Mouse (Mus musculus) liver, embryonic 13.5 days (tissue): ENCODE measurements around the gene Rpl7l1. TPM values are rescaled to one million over a fixed set of nuclear protein-coding genes. Genes with fewer than 3 reads are reported as not detected.
"Not testable (repeated sequence)": the region's sequence is repeated elsewhere in the genome, so short reads cannot be mapped to it uniquely, and the experiment has no call there.

Experiments used
- ATAC-seq: fragments of 200-750 bp; cut with Nextera tagmentation; 2 replicates; pipeline ENCODE4 v1.8.0; 2017; ENCODE audit warnings: low read depth, mild to moderate bottlenecking, moderate number of reproducible peaks, moderate library complexity
- DNase-seq: peaks from one replicate; pipeline ENCODE4 v3.0.0; 2022
- H3K27ac ChIP-seq: fragments of 300-500 bp; sonication (generic); 2 replicates; pipeline ENCODE4 v1.5.1; 2015; ENCODE audit warnings: moderate library complexity, mild to moderate bottlenecking, inconsistent platforms
- H3K27me3 ChIP-seq: fragments of 300-500 bp; sonication (generic); 2 replicates; pipeline ENCODE4 v1.6.1; 2015; ENCODE audit warnings: mild to moderate bottlenecking, inconsistent platforms
- H3K36me3 ChIP-seq: fragments of 300-500 bp; sonication (generic); 2 replicates; pipeline ENCODE4 v1.6.1; 2015; ENCODE audit warnings: mild to moderate bottlenecking, inconsistent platforms
- H3K4me1 ChIP-seq: fragments of 300-500 bp; sonication (generic); replicated peaks from 2 replicates; pipeline ENCODE4 v1.6.1; 2015; ENCODE audit warnings: inconsistent platforms
- H3K4me2 ChIP-seq: fragments of 300-500 bp; sonication (generic); 2 replicates; pipeline ENCODE4 v1.6.1; 2015; ENCODE audit warnings: inconsistent platforms, mild to moderate bottlenecking, moderate library complexity
- H3K4me3 ChIP-seq: fragments of 300-500 bp; sonication (generic); replicated peaks from 2 replicates; pipeline ENCODE4 v1.5.1; 2015; ENCODE audit warnings: mild to moderate bottlenecking, inconsistent platforms
- H3K9ac ChIP-seq: fragments of 300-500 bp; sonication (generic); 2 replicates; pipeline ENCODE4 v1.6.1; 2015; ENCODE audit warnings: mild to moderate bottlenecking, inconsistent platforms
- H3K9me3 ChIP-seq: fragments of 300-500 bp; sonication (generic); replicated peaks from 2 replicates; pipeline ENCODE4 v1.6.1; 2016; ENCODE audit warnings: inconsistent platforms
- WGBS: fragments of 180-500 bp; shearing (Covaris S2); methylation state at CpG from one replicate; pipeline ENCODE4 v1.1.7; 2015; ENCODE audit not compliant: insufficient replicate concordance; 5-methylcytosine and 5-hydroxymethylcytosine counted together
- polyA plus RNA-seq: library from polyadenylated mRNA; unstranded; fragments of >200 nt; fragmentation: Nextera tagmentation; extraction: Ambion mirVana; gene quantifications from 2 replicates; pipeline ENCODE4 v1.2.1, GENCODE M21; 2015

The Rpl7l1 gene
- polyA plus RNA-seq, 1 experiment from 2014 or later, result 108 TPM

DNA sequence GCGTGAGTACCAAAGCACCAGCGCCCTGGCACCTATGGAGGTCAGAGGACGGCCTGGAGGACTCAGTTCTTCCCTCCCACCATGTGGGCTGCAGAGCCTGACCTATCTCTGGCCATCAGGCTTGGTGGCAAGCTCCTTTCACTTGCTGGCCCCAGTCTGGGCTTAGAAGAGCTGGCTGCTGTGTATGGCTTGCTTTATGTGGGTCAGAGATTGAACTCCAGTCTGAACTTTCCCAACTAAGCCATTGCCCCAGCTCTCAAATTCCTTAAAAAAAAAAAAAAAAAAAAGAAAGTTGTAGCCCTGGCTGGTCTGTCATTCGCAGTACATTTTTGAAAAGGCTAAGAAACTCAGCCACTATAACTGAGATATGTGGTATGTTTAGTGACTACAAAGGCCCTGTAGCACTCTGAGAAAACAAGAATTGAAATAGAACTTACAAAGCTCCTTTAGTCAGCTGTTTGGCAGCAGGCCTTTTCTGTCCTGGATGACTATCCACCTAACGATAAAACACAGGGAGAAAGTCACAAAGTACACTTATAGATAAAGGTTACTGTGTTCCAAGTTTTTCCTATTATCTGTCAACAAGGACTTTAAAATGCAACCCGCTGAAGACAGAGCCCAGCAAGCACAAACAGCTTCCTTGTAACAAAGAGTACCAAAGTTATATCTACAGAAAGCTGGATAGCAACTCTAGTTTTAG lies 26.8 kb upstream of the Rpl7l1 start:
- WGBS, result 83% methylated on average over 6 of the region's 6 CpGs
- Histone ChIP-seq H3K4me1 (no peaks in the 10 kb centered on the region; the same call in 1 of the 2 replicates), H3K9ac (no peak overlapping the region), H3K4me3 (no peak overlapping the region), H3K36me3 (peaks cover 90% of the 10 kb centered on the region), H3K27ac (no peak overlapping the region), H3K4me2 (no peak overlapping the region), H3K27me3 (no peaks in the 10 kb centered on the region), H3K9me3 (no peaks in the 10 kb centered on the region)
- ATAC-seq (no peak), DNase-seq (no peak)

DNA sequence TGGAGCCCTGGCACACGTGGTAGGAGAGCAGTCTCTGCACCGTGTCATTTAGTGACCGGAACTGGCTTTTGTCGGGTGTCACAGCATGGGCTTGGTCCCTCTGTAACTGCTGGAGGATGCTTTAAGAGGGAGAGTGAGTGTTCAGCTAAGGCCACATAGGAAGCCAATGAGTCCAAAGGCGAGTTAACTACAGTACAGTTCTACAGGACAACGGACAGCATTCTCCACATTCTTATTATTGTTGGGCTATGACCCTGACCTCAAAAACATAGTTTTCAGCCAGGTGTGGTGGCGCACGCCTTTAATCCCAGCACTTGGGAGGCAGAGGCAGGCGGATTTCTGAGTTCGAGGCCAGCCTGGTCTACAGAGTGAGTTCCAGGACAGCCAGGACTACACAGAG lies 25.9 kb upstream of the Rpl7l1 start:
- ATAC-seq, result no peak
- H3K36me3 ChIP-seq, result peaks cover 87% of the 10 kb centered on the region
- H3K27ac ChIP-seq, result no peak overlapping the region
- no peak overlapping the region for H3K9ac ChIP-seq
- no peak overlapping the region for H3K4me3 ChIP-seq
- H3K9me3 ChIP-seq, result no peaks in the 10 kb centered on the region
- H3K27me3 ChIP-seq, result no peaks in the 10 kb centered on the region
- 91% methylated on average over 10 of the region's 10 CpGs for WGBS
- no peak overlapping the region for H3K4me2 ChIP-seq
- no peaks in the 10 kb centered on the region for H3K4me1 ChIP-seq
- DNase-seq, result no peak

DNA sequence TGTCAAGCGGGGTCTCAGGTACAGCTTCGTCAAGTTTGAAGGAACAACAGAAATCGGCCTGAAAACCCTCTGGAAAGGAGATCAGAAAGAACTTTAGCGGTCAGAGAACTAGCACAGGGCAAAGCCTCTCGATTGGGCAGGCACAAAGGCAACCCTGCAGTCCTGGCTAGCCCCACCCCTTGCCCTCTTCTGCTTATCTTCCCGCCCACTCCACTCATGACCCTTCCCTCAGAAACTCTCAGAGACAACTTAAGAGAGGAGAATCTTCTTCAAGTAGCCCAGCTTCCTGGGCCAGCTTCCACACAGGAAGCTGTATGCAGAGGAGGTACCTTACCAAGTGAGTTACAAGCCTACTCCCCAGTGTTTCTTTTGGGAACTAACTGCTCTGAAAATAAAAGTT lies 19.3 kb upstream of the Rpl7l1 start:
- Histone ChIP-seq H3K36me3 (peaks cover 70% of the 10 kb centered on the region), H3K9ac (no peak overlapping the region), H3K27me3 (no peaks in the 10 kb centered on the region), H3K4me1 (peaks cover 17% of the 10 kb centered on the region), H3K9me3 (no peaks in the 10 kb centered on the region), H3K27ac (no peak overlapping the region), H3K4me3 (no peak overlapping the region), H3K4me2 (no peak overlapping the region)
- DNase-seq (no peak), ATAC-seq (no peak)
- 71% methylated on average over 6 of the region's 6 CpGs for WGBS

DNA sequence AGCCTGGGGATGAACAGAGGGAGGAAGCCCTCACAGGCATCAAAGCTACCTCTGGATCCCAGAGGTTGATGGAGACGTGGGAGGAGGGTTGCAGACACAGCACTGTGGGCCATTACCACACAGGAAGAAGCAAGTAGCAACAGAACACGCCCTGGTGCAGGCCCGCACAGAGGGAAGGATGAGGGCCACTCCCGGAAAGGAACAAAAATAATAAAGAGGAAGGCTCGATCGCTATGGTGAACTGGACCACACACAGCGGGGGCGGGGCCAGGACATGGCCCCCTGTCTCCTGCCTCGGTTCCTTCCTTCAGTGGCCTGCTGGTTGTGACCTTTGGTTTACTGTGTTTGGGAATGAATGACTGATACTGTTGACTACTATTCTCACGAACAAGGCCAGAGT lies 17.2 kb upstream of the Rpl7l1 start:
- WGBS, result 65% methylated on average over 10 of the region's 10 CpGs
- H3K27me3 ChIP-seq, result no peaks in the 10 kb centered on the region
- ATAC-seq, result no peak
- H3K4me3 ChIP-seq, result no peak overlapping the region
- no peak overlapping the region for H3K9ac ChIP-seq
- no peak for DNase-seq
- H3K27ac ChIP-seq, result no peak overlapping the region
- peaks cover 17% of the 10 kb centered on the region for H3K4me1 ChIP-seq
- no peak overlapping the region for H3K4me2 ChIP-seq
- H3K9me3 ChIP-seq, result no peaks in the 10 kb centered on the region
- H3K36me3 ChIP-seq, result peaks cover 49% of the 10 kb centered on the region

DNA sequence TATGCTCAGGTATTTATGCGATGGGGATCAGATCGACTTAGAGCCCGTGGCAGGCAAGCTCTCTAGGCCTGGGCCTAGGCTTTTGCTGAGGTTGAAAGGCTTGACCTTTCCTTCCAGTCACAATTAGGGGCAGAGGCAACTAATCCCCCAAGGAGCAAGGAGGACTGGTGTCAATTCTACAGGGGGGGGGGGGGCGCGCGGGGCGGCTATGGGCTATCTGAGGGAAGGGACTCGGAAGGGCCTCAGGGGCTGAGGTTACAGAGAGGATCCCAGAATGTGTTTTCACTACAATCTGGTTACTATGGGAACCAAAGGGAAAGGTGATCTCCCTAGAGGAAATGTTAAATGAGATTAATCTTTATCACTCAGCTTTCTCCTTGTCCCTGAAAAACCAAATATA lies 14.9 kb upstream of the Rpl7l1 start:
- H3K9me3 ChIP-seq, result no peaks in the 10 kb centered on the region
- ATAC-seq, result no peak
- 81% methylated on average over 8 of the region's 8 CpGs for WGBS
- no peak for DNase-seq
- H3K27ac ChIP-seq, result no peak overlapping the region
- no peak overlapping the region for H3K4me3 ChIP-seq
- no peak overlapping the region for H3K9ac ChIP-seq
- no peaks in the 10 kb centered on the region for H3K27me3 ChIP-seq
- peaks cover 34% of the 10 kb centered on the region for H3K36me3 ChIP-seq
- H3K4me1 ChIP-seq, result peaks cover 30% of the 10 kb centered on the region
- no peak overlapping the region for H3K4me2 ChIP-seq

DNA sequence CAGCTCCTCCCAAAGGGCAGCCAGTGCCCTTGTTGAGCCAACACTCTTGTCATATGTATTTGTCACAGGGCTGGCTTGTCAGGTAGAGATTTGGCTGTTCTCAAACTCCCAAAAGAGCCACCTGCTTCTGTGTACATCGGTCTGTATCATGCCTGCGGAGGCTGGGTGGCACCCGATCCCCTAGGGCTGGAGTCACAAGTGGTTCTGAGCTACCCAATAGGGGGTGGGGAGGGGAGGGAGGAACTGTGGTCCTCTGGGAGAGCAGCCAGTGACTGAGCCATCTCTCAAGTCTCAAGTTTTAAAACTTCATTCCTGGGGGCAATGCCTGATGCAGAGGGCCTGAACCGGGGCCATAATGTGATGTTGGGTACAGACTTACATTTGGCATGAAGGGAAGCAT lies 14.3 kb upstream of the Rpl7l1 start:
- Histone ChIP-seq H3K36me3 (peaks cover 28% of the 10 kb centered on the region), H3K27ac (no peak overlapping the region), H3K9me3 (no peaks in the 10 kb centered on the region), H3K4me1 (peaks cover 24% of the 10 kb centered on the region), H3K4me2 (no peak overlapping the region), H3K4me3 (no peak overlapping the region), H3K27me3 (no peaks in the 10 kb centered on the region), H3K9ac (no peak overlapping the region)
- no peak for DNase-seq
- no peak for ATAC-seq
- 82% methylated on average over 4 of the region's 4 CpGs for WGBS

DNA sequence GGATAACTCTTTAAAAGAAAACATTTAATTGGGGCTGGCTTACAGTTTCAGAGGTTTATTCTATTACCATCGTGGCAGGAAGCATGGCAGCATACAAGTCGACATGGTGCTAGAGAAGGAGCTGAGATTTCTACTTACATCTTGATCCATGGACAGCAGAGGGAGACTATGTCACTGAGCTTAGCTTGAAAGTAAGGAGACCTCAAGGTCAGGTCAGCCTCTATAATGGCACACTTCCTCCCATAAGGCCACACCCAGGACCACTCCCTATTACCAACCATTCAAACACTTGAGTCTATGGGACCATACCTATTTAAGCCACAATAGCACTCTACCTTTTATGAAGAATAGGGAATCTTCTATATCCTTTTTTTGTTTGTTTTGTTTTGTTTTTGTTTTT lies 10.5 kb upstream of the Rpl7l1 start:
- Histone ChIP-seq H3K9ac (no peak overlapping the region), H3K27me3 (peaks cover 7% of the 10 kb centered on the region; the same call in 1 of the 2 replicates), H3K36me3 (no peaks in the 10 kb centered on the region), H3K4me1 (peaks cover 13% of the 10 kb centered on the region), H3K4me3 (no peak overlapping the region), H3K9me3 (no peaks in the 10 kb centered on the region), H3K27ac (no peak overlapping the region), H3K4me2 (no peak overlapping the region)
- no peak for ATAC-seq
- DNase-seq, result no peak
- 74% methylated on average over 2 of the region's 2 CpGs for WGBS

DNA sequence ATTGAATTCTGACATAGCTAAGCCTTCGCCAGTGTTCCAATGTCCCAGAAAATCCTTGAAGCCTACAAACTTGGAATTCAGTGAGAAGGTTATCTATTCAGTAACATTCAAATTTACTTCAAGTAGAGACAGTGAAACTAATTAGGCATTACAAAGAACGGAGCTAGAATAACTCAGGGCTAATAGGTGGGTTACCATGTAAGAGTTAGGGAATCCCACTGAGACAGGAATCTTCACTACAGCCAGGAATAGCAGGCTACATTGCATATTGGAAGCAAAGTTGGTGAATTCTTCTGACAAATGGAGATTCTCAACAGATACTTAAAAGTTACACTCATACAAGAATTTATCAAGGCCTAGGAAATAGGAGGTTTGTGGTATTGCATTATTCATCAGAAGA lies 5.5 kb upstream of the Rpl7l1 start:
- not testable (repeated sequence) for H3K4me3 ChIP-seq, H3K27me3 ChIP-seq, H3K4me2 ChIP-seq, DNase-seq, H3K9me3 ChIP-seq, H3K36me3 ChIP-seq, H3K27ac ChIP-seq, H3K9ac ChIP-seq, ATAC-seq
- H3K4me1 ChIP-seq, result peaks cover 21% of the 10 kb centered on the region
- 52% methylated on average over 2 of the region's 2 CpGs for WGBS

DNA sequence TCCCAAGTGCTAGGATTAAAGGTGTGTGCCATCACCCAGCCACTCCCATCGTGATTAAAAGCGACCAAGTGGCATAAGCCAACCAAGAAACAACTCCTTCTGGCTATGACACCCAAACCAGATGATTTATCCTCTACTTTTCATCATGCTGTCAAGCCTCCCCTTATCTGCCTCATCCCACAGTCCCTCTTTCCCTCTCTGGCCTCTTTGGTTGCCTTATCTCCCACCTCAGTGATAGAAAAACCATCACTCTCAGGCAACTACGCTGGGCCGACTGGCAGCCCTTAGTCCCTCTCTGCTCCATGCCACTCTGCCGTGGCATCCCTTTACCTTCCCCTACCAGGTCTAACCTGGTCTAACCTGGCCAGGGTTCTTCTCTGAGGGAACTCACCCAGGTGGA lies 4.5 kb upstream of the Rpl7l1 start:
- peak; percentile 57 for DNase-seq
- peak; percentile 62 for ATAC-seq
- no peak overlapping the region for H3K4me3 ChIP-seq
- H3K4me1 ChIP-seq, result peaks cover 21% of the 10 kb centered on the region
- no peaks in the 10 kb centered on the region for H3K9me3 ChIP-seq
- no peak overlapping the region for H3K9ac ChIP-seq
- peak overlapping the region; percentile 17; the same call in 1 of the 2 replicates for H3K4me2 ChIP-seq
- H3K36me3 ChIP-seq, result no peaks in the 10 kb centered on the region
- 32% methylated on average over 5 of the region's 5 CpGs for WGBS
- peak overlapping the region; percentile 53; the same call in 1 of the 2 replicates for H3K27ac ChIP-seq
- peaks cover 7% of the 10 kb centered on the region; the same call in 1 of the 2 replicates for H3K27me3 ChIP-seq

DNA sequence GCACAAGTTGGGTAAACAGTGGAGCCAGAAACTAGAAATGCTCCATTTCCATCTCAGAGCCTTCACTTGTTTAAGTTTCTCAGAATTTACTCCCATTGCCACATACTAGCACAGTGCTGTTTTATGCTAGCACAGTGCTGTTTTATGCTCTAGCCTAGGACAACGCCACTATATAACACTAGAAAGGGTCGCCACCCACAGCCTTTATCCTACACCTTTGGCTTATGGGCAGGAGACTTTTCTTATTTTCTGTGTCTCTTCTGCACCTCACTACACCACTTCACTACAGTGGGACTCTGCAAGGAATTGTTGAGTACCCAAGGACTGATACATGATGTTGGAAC lies 722 bp upstream of the Rpl7l1 start:
- peaks cover 30% of the 10 kb centered on the region for H3K36me3 ChIP-seq
- WGBS, result 61% methylated on average over 2 of the region's 2 CpGs
- DNase-seq (no peak), ATAC-seq (no peak; the same call in 1 of the 2 replicates)
- H3K9ac ChIP-seq, result peak overlapping the region; percentile 77; the same call in 1 of the 2 replicates
- no peaks in the 10 kb centered on the region for H3K27me3 ChIP-seq
- peak overlapping the region; percentile 80 for H3K4me3 ChIP-seq
- peak overlapping the region; percentile 82 for H3K27ac ChIP-seq
- H3K4me2 ChIP-seq, result peak overlapping the region; percentile 85
- peaks cover 30% of the 10 kb centered on the region for H3K4me1 ChIP-seq
- H3K9me3 ChIP-seq, result no peaks in the 10 kb centered on the region

DNA sequence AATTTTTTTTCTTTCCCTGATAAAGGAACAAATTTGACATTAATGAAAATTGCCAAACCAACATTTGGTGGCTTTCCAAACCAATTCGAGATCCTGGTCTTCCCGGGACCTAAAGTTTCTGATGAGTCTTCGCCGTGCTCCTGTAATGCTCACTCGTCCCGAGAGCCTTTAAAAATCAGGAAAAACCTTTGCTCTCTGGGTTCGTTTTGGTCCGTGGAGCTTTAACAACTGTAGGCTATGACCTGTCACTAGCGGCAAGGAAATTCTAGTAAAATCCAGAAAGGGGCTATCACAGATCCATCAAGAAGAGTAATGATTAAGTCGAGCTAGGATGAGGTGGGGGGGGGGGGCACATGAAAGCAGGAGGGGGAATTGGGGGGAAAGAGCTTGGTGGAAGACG lies 596 bp downstream of the Rpl7l1 start:
- ATAC-seq (no peak), DNase-seq (no peak)
- peak overlapping the region; percentile 82 for H3K9ac ChIP-seq
- WGBS, result 2% methylated on average over 11 of the region's 11 CpGs
- peaks cover 43% of the 10 kb centered on the region for H3K36me3 ChIP-seq
- H3K4me3 ChIP-seq, result peak overlapping the region; percentile 80
- H3K9me3 ChIP-seq, result no peaks in the 10 kb centered on the region
- H3K4me1 ChIP-seq, result peaks cover 23% of the 10 kb centered on the region
- peak overlapping the region; percentile 85 for H3K4me2 ChIP-seq
- H3K27ac ChIP-seq, result peak overlapping the region; percentile 82
- H3K27me3 ChIP-seq, result no peaks in the 10 kb centered on the region

DNA sequence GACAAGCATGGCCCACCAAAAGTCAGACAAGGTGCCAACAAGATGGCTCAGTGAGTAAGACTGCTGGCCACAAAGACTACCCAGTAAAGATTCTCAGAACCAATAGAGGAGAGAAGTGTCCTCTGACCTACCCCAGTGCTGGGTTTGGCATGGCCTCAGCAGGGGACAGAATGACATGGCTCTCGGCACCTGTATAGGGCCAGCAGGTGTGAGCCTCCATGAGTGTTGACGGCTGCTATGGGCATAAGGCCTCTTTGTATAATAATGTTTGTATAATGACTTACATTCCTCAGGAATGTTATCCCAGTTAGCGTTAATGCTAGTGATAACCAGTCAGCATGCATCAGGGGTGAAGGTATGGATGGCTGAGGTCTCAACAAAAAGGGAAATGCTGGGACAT lies 6.4 kb downstream of the Rpl7l1 start:
- DNase-seq (no peak), ATAC-seq (no peak)
- H3K27ac ChIP-seq, result no peak overlapping the region
- H3K36me3 ChIP-seq, result peaks cover 71% of the 10 kb centered on the region
- H3K4me1 ChIP-seq, result peaks cover 27% of the 10 kb centered on the region
- no peak overlapping the region for H3K4me3 ChIP-seq
- 85% methylated on average over 3 of the region's 3 CpGs for WGBS
- H3K4me2 ChIP-seq, result no peak overlapping the region
- no peak overlapping the region for H3K9ac ChIP-seq
- no peaks in the 10 kb centered on the region for H3K9me3 ChIP-seq
- H3K27me3 ChIP-seq, result no peaks in the 10 kb centered on the region
